Mouse (Mus musculus) intestine, embryonic 15.5 days (tissue): ENCODE results near the gene Stx1a. TPM values are rescaled to one million over a fixed set of nuclear protein-coding genes. Genes with fewer than 3 reads are reported as not detected.
A peak's percentile ranks its signal among the peaks of the same experiment; 100 is the strongest.

Experiments used
- ATAC-seq: fragments of 200-750 bp; cut with Nextera tagmentation; 2 replicates; pipeline ENCODE4 v1.8.0; 2017; ENCODE audit warnings: moderate TSS enrichment, moderate library complexity
- H3K27ac ChIP-seq: fragments of 300-500 bp; sonication (generic); 2 replicates; pipeline ENCODE4 v1.5.1; 2015; ENCODE audit warnings: mild to moderate bottlenecking, inconsistent platforms
- H3K27me3 ChIP-seq: fragments of 300-500 bp; sonication (generic); replicated peaks from 2 replicates; pipeline ENCODE4 v1.6.1; 2015; ENCODE audit warnings: inconsistent platforms
- H3K36me3 ChIP-seq: fragments of 300-500 bp; sonication (generic); 2 replicates; pipeline ENCODE4 v1.6.1; 2015; ENCODE audit warnings: inconsistent platforms
- H3K4me1 ChIP-seq: fragments of 300-500 bp; sonication (generic); replicated peaks from 2 replicates; pipeline ENCODE4 v1.6.1; 2015; ENCODE audit warnings: inconsistent platforms
- H3K4me2 ChIP-seq: fragments of 300-500 bp; sonication (generic); replicated peaks from 2 replicates; pipeline ENCODE4 v1.6.1; 2015; ENCODE audit warnings: mild to moderate bottlenecking, inconsistent platforms
- H3K4me3 ChIP-seq: fragments of 300-500 bp; sonication (generic); replicated peaks from 2 replicates; pipeline ENCODE4 v1.5.1; 2015; ENCODE audit warnings: inconsistent platforms
- H3K9ac ChIP-seq: fragments of 300-500 bp; sonication (generic); 2 replicates; pipeline ENCODE4 v1.6.1; 2015; ENCODE audit warnings: inconsistent platforms
- H3K9me3 ChIP-seq: fragments of 300-500 bp; sonication (generic); 2 replicates; pipeline ENCODE4 v1.6.1; 2016; ENCODE audit warnings: inconsistent platforms
- WGBS: fragments of 180-500 bp; shearing (Covaris S2); methylation state at CpG from one replicate; pipeline ENCODE4 v1.1.7; 2015; 5-methylcytosine and 5-hydroxymethylcytosine counted together
- polyA plus RNA-seq: library from polyadenylated mRNA; unstranded; fragments of >200 nt; fragmentation: Nextera tagmentation; extraction: Ambion mirVana; gene quantifications from 2 replicates; pipeline ENCODE4 v1.2.1, GENCODE M21; 2015

Gene Stx1a
- polyA plus RNA-seq, 1 experiment from 2014 or later, result 13.0 TPM

DNA sequence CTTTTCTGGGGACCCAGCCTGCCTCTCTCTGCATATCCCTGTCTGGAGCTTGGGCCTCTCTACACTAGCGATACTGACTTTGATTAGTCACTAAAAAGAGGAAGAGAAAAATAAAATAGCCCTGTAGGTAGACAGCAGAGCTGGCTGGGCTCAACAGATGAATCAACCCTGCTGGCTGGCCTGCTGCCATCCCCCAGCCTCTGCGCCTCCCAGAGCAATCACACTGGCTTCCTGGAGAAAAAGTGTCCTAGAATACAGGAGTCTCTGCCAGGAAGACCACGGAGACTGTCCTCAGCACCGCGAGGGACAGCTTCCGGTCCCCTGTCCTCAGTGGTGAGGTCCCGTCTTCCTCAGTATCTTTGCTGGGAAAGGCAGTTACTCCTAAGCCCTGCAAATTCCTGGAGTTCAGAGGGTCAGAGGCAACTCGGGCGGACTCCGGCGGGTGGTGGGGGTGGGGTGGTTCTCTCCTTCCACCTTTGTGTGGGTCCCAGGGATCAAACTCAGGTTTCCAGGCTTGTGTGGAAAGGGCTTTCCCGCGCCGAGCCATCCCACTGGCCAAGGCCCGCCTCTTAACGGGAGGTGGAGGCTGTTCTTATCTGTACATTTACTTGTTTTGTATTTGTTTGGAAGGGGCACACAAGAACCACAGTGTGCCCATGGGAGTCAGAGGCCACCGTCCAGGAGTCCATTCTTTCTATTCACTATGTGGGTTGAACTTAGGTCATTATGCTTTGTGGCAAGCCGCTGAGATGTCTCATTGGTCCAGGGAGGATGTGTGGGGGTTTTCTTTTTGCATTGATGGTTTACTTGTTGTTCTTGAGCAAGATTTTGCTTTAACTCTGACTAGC, 5.9 kb downstream of the Stx1a start:
- Histone ChIP-seq H3K36me3 (no peaks in the 10 kb centered on the region; the same call in 1 of the 2 replicates), H3K9me3 (no peaks in the 10 kb centered on the region), H3K27ac (peak overlapping the region; percentile 44), H3K4me1 (peaks cover 30% of the 10 kb centered on the region), H3K4me3 (no peak overlapping the region), H3K9ac (no peak overlapping the region), H3K27me3 (no peaks in the 10 kb centered on the region), H3K4me2 (peak overlapping the region; percentile 46)
- 45% methylated on average over 18 of the region's 18 CpGs for WGBS
- ATAC-seq, result peak; percentile 48; the same call in 1 of the 2 replicates

GRCm38 (mm10) chr5:135032581-135032980, 9.3 kb downstream of the Stx1a start:
- no peak for ATAC-seq
- Histone ChIP-seq H3K9ac (no peak overlapping the region), H3K36me3 (no peaks in the 10 kb centered on the region; the same call in 1 of the 2 replicates), H3K9me3 (no peaks in the 10 kb centered on the region), H3K27me3 (no peaks in the 10 kb centered on the region), H3K4me3 (no peak overlapping the region), H3K4me1 (peaks cover 13% of the 10 kb centered on the region), H3K4me2 (no peak overlapping the region), H3K27ac (no peak overlapping the region)
- 90% methylated on average over 5 of the region's 5 CpGs for WGBS

DNA sequence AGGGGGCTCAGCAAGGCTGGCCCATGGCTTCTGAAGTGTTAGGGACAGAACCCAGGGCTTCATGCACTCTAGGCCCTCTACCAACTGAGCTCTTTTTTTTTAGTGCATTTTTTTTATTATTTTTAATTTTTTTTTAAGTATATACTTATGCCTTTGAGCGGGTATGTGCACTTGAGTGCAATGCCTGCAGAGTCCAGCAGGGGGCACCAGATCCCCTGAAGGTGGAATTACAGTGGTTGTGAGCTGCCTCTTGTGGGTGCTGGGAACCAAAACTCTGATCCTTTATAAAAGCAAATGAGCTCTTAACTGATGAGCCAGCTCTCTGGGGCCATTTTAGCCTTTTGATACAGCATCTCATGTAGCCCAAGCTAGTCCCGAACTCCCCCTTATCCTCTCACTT, 11.3 kb downstream of the Stx1a start:
- no peak overlapping the region for H3K27ac ChIP-seq
- no peak overlapping the region for H3K4me3 ChIP-seq
- H3K4me1 ChIP-seq, result no peaks in the 10 kb centered on the region
- WGBS, result 94% methylated on average over 2 of the region's 2 CpGs
- no peak for ATAC-seq
- H3K9me3 ChIP-seq, result no peaks in the 10 kb centered on the region
- no peak overlapping the region for H3K4me2 ChIP-seq
- no peak overlapping the region for H3K9ac ChIP-seq
- H3K27me3 ChIP-seq, result no peaks in the 10 kb centered on the region
- peaks cover 9% of the 10 kb centered on the region; the same call in 1 of the 2 replicates for H3K36me3 ChIP-seq

- H3K4me3 ChIP-seq, result no peak overlapping the region
- H3K27me3 ChIP-seq, result no peaks in the 10 kb centered on the region
- H3K4me2 ChIP-seq, result no peak overlapping the region
- H3K9ac ChIP-seq, result no peak overlapping the region
- H3K4me1 ChIP-seq, result 0 out of 2 replicates have a peak, but pooled peaks cover 5% of the 10 kb centered on the region
- no peak overlapping the region for H3K27ac ChIP-seq
- 67% methylated on average over 18 of the region's 18 CpGs for WGBS
- no peaks in the 10 kb centered on the region for H3K9me3 ChIP-seq
- no peak for ATAC-seq
- H3K36me3 ChIP-seq, result peaks cover 9% of the 10 kb centered on the region; the same call in 1 of the 2 replicates
These were observed 12.5 kb downstream of the Stx1a start for GRCm38 (mm10) chr5:135035608-135036359.

DNA sequence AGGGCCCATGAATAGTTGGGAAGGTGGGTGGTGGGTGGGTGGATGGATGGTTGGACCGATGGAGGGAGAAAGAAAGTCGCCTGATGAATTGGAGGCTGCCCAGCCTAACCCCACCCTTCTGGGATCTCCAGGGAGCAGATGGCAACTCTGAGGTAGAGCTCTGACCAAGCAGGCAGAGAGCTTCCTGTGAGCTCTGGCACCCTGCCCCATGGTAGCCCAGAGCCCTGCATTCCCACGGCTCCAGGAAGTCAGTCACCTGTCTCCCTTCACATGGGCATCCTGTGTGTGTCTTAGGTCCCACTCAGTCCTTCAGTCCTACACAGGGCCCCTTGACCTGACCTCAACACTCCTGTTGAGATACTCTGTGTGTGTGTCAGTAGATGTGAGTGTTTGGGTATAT, 14.7 kb downstream of the Stx1a start:
- H3K4me2 ChIP-seq, result no peak overlapping the region
- WGBS, result 87% methylated on average over 3 of the region's 3 CpGs

GRCm38 (mm10) chr5:135039541-135039940, 16.3 kb downstream of the Stx1a start:
- Histone ChIP-seq H3K9me3 (no peaks in the 10 kb centered on the region), H3K36me3 (0 out of 2 replicates have a peak, but pooled peaks cover 9% of the 10 kb centered on the region), H3K4me1 (0 out of 2 replicates have a peak, but pooled peaks cover 7% of the 10 kb centered on the region), H3K27me3 (no peaks in the 10 kb centered on the region), H3K9ac (no peak overlapping the region), H3K27ac (no peak overlapping the region), H3K4me3 (no peak overlapping the region), H3K4me2 (no peak overlapping the region)
- 88% methylated on average over 9 of the region's 9 CpGs for WGBS
- no peak for ATAC-seq

More for the DNA sequence above, 14.7 kb downstream of the Stx1a start:
- H3K4me3 ChIP-seq, result no peak overlapping the region
- 0 out of 2 replicates have a peak, but pooled peaks cover 7% of the 10 kb centered on the region for H3K4me1 ChIP-seq
- H3K9me3 ChIP-seq, result no peaks in the 10 kb centered on the region
- no peaks in the 10 kb centered on the region for H3K27me3 ChIP-seq
- H3K27ac ChIP-seq, result no peak overlapping the region
- H3K9ac ChIP-seq, result no peak overlapping the region
- ATAC-seq, result no peak
- peaks cover 9% of the 10 kb centered on the region; the same call in 1 of the 2 replicates for H3K36me3 ChIP-seq

GRCm38 (mm10) chr5:135040059-135040458, 16.8 kb downstream of the Stx1a start:
- Histone ChIP-seq H3K4me3 (no peak overlapping the region), H3K36me3 (0 out of 2 replicates have a peak, but pooled peaks cover 9% of the 10 kb centered on the region), H3K4me2 (no peak overlapping the region), H3K4me1 (0 out of 2 replicates have a peak, but pooled peaks cover 7% of the 10 kb centered on the region), H3K9ac (no peak overlapping the region), H3K27me3 (no peaks in the 10 kb centered on the region), H3K9me3 (no peaks in the 10 kb centered on the region), H3K27ac (no peak overlapping the region)
- 64% methylated on average over 6 of the region's 6 CpGs for WGBS
- no peak for ATAC-seq

DNA sequence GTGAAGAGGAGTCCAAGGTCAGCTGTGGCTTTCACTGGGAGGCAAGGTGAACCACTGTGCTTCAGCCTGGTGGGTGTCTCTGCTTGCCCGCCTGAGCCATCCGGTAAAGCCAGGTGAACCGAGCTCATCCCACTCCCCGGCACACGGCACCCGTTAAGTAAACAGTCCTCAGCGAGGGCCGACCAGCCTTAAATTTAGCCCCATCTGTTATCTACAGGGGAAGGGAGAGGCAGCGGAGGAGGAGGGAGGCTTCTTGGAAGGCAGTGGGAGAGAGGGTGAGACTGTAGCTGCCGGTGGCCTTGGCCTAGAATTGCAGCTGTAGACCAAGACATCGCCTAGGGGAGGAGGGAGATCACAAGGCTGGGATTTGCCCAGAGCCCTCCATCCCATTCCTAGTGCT, 17.5 kb downstream of the Stx1a start:
- Histone ChIP-seq H3K27ac (no peak overlapping the region), H3K36me3 (0 out of 2 replicates have a peak, but pooled peaks cover 9% of the 10 kb centered on the region), H3K4me3 (no peak overlapping the region), H3K4me1 (0 out of 2 replicates have a peak, but pooled peaks cover 7% of the 10 kb centered on the region), H3K9ac (no peak overlapping the region), H3K9me3 (no peaks in the 10 kb centered on the region), H3K4me2 (no peak overlapping the region), H3K27me3 (no peaks in the 10 kb centered on the region)
- 39% methylated on average over 11 of the region's 11 CpGs for WGBS
- 0 out of 2 replicates have a peak, but pooled peaks have one; percentile 13 for ATAC-seq

- Histone ChIP-seq H3K27me3 (no peaks in the 10 kb centered on the region), H3K27ac (no peak overlapping the region)
- 46% methylated on average over 19 of the region's 21 CpGs for WGBS
These were observed 19.0 kb downstream of the Stx1a start for GRCm38 (mm10) chr5:135042105-135042788.

DNA sequence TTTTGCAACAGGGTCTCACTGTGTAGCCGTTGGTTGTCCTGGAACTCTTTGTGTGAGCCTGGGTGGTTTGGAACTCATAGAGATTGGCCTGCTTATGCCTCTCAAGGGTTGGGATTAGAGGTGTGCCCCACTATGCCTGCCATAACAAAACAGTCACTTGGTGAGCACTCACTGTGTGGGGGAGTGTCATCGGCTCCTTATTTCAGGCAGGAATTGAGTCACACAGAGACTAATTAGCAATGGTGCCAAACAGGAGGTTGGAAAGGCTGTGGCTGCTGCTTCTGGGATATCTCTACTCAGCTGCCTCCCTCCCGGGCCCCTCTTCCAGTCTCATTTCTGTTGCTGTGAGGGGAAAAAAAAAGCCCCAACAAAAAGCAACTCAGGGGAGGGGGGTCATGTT, 21.3 kb downstream of the Stx1a start:
- Histone ChIP-seq H3K4me3 (no peak overlapping the region), H3K9ac (no peak overlapping the region), H3K27ac (no peak overlapping the region), H3K4me2 (no peak overlapping the region), H3K9me3 (no peaks in the 10 kb centered on the region), H3K4me1 (0 out of 2 replicates have a peak, but pooled peaks cover 7% of the 10 kb centered on the region), H3K27me3 (no peaks in the 10 kb centered on the region), H3K36me3 (peaks cover 9% of the 10 kb centered on the region)
- WGBS, result 89% methylated on average over 3 of the region's 3 CpGs
- ATAC-seq, result no peak

More at GRCm38 (mm10) chr5:135042105-135042788, 19.0 kb downstream of the Stx1a start:
- no peak overlapping the region for H3K4me3 ChIP-seq
- peak; percentile 36; the same call in 1 of the 2 replicates for ATAC-seq
- H3K9ac ChIP-seq, result no peak overlapping the region
- H3K9me3 ChIP-seq, result no peaks in the 10 kb centered on the region
- H3K4me2 ChIP-seq, result peak overlapping the region; percentile 6; the same call in 1 of the 2 replicates
- H3K4me1 ChIP-seq, result 0 out of 2 replicates have a peak, but pooled peaks cover 7% of the 10 kb centered on the region
- H3K36me3 ChIP-seq, result 0 out of 2 replicates have a peak, but pooled peaks cover 9% of the 10 kb centered on the region

- Histone ChIP-seq H3K27me3 (no peaks in the 10 kb centered on the region), H3K9me3 (no peaks in the 10 kb centered on the region), H3K27ac (no peak overlapping the region), H3K36me3 (peaks cover 15% of the 10 kb centered on the region), H3K9ac (no peak overlapping the region), H3K4me3 (no peak overlapping the region), H3K4me1 (no peaks in the 10 kb centered on the region), H3K4me2 (no peak overlapping the region)
- ATAC-seq, result no peak
- 92% methylated on average over 5 of the region's 5 CpGs for WGBS
These were observed 25.3 kb downstream of the Stx1a start for GRCm38 (mm10) chr5:135048539-135048938.
